Mouse (Mus musculus) heart, postnatal 10 days (tissue): ENCODE measurements around the gene Mtif2. TPM values are rescaled to one million over a fixed set of nuclear protein-coding genes. Genes with fewer than 3 reads are reported as not detected.

ENCODE experiments used
- DNase-seq, 2 experiments: peaks; one replicate each; pipeline ENCODE4 v3.0.0; 2021
- intact Hi-C: fragments of 180-260 bp; cut with DNase I; formaldehyde crosslinking; loops from one replicate; pipeline ENCODE4 v1.15.1; 2025
- total RNA-seq, 2 experiments: library from RNA; stranded (reverse); gene quantifications; 2 replicates each; pipeline ENCODE4 v1.2.3; 2021

The Mtif2 gene
- total RNA-seq, 2 experiments from 2014 or later: 50.2 to 53.4 TPM

- intact Hi-C loops: loop anchor here (1.0 kb wide), 1 partner anchor 144 kb away; the partner anchor contains the start of gene Rtn4
- peak in 1 of 2 experiments; percentile 27 for DNase-seq
Observed at GRCm38 (mm10) chr11:29548504-29549424, 22.6 kb downstream of the Mtif2 start.

GRCm38 (mm10) chr11:29549425-29549778 is 23.2 kb downstream of the Mtif2 start:
- intact Hi-C loops: no loop called here
- DNase-seq: peak in 1 of 2 experiments; percentile 22

GRCm38 (mm10) chr11:29560452-29560851 is 34.2 kb downstream of the Mtif2 start:
- DNase-seq: no peak
- intact Hi-C loops: no loop called here

- intact Hi-C loops: no loop called here
- DNase-seq: no peak
Observed at GRCm38 (mm10) chr11:29560990-29561389, 34.8 kb downstream of the Mtif2 start.

GRCm38 (mm10) chr11:29563406-29563805 is 37.2 kb downstream of the Mtif2 start:
- no peak for DNase-seq
- intact Hi-C loops: no loop called here

GRCm38 (mm10) chr11:29571536-29571935 is 45.3 kb downstream of the Mtif2 start:
- DNase-seq: no peak
- intact Hi-C loops: no loop called here

- no peak for DNase-seq
- intact Hi-C loops: no loop called here
Observed at GRCm38 (mm10) chr11:29572656-29573055, 46.4 kb downstream of the Mtif2 start.

GRCm38 (mm10) chr11:29579610-29580009 is 53.4 kb downstream of the Mtif2 start:
- peak; percentile 6 to 37 for DNase-seq
- intact Hi-C loops: loop anchor here (5.0 kb wide), 2 partner anchors 113 to 308 kb away; partner anchors contain the start of gene Rtn4

Other genes starting within 250 kb of the Mtif2 start
- gene Ccdc88a, start 152.8 kb upstream of the Mtif2 start, total RNA-seq: 10 to 100 TPM; 18.6 to 19.5 TPM
- gene Prorsd1, start 11.4 kb upstream of the Mtif2 start, total RNA-seq: 10 to 100 TPM; 18.0 to 18.2 TPM
- not detected for gene Clhc1, start 21.5 kb downstream of the Mtif2 start, total RNA-seq
- gene Rps27a, start 21.7 kb downstream of the Mtif2 start, total RNA-seq: 100 to 1,000 TPM; 627 to 630 TPM
- gene Rtn4, start 166.5 kb downstream of the Mtif2 start, total RNA-seq: 100 to 1,000 TPM; 186 to 197 TPM